Mouse (Mus musculus): ENCODE results near the gene Bfsp2. TPM values are rescaled to one million over a fixed set of nuclear protein-coding genes. Genes with fewer than 3 reads are reported as not detected.

Gene Bfsp2
- 2.6 and 5.1 TPM in 2 replicates for polyA plus RNA-seq (2015; fragmentation: Nextera tagmentation; extraction: Ambion mirVana)

- peaks cover 9% of the 10 kb centered on the region for H3K4me1 ChIP-seq
- WGBS: 66% methylated on average over 9 of the region's 9 CpGs
- no peaks in the 10 kb centered on the region for H3K36me3 ChIP-seq
- no peaks in the 10 kb centered on the region for H3K9me3 ChIP-seq
- H3K27me3 ChIP-seq: no peaks in the 10 kb centered on the region
- ATAC-seq (ENCODE audit: insufficient number of reproducible peaks, insufficient read depth, low FRiP score, low TSS enrichment, low read depth): no peak
- H3K27ac ChIP-seq: no peak within 1 kb of the TSS
- H3K9ac ChIP-seq: no peak within 1 kb of the TSS
- no peak within 1 kb of the TSS for H3K4me2 ChIP-seq
- H3K4me3 ChIP-seq: no peak within 1 kb of the TSS
These were observed at the start of gene Bfsp2 for GRCm38 (mm10) chr9:103480044-103480576. Bfsp2 (minus strand) TSS chr9:103480420.

GRCm38 (mm10) chr9:103525041-103525537, 44.9 kb upstream of the Bfsp2 start:
- H3K27me3 ChIP-seq: no peaks in the 10 kb centered on the region
- no peak overlapping the region for H3K9ac ChIP-seq
- no peak overlapping the region for H3K4me3 ChIP-seq
- H3K4me1 ChIP-seq: peaks cover 20% of the 10 kb centered on the region
- ATAC-seq (ENCODE audit: insufficient number of reproducible peaks, insufficient read depth, low FRiP score, low TSS enrichment, low read depth): no peak
- no peak overlapping the region for H3K27ac ChIP-seq
- no peaks in the 10 kb centered on the region for H3K36me3 ChIP-seq
- 13% methylated on average over 10 of the region's 10 CpGs for WGBS
- peak overlapping the region; percentile 22 for H3K4me2 ChIP-seq
- no peaks in the 10 kb centered on the region for H3K9me3 ChIP-seq

- Histone ChIP-seq H3K9ac (no peak overlapping the region), H3K4me2 (peak overlapping the region; percentile 22; the same call in 1 of the 2 replicates), H3K4me1 (peaks cover 20% of the 10 kb centered on the region), H3K27ac (no peak overlapping the region), H3K9me3 (no peaks in the 10 kb centered on the region), H3K4me3 (no peak overlapping the region), H3K36me3 (no peaks in the 10 kb centered on the region), H3K27me3 (no peaks in the 10 kb centered on the region)
- WGBS: 16% methylated on average over 5 of the region's 5 CpGs
- ATAC-seq (ENCODE audit: insufficient number of reproducible peaks, insufficient read depth, low FRiP score, low TSS enrichment, low read depth): no peak
These were observed 44.4 kb upstream of the Bfsp2 start for GRCm38 (mm10) chr9:103524600-103524999.

GRCm38 (mm10) chr9:103523742-103524403, 43.7 kb upstream of the Bfsp2 start:
- no peaks in the 10 kb centered on the region for H3K36me3 ChIP-seq
- peaks cover 3% of the 10 kb centered on the region; the same call in 1 of the 2 replicates for H3K9me3 ChIP-seq
- H3K4me2 ChIP-seq: no peak overlapping the region
- H3K9ac ChIP-seq: no peak overlapping the region
- no peak overlapping the region for H3K4me3 ChIP-seq
- no peak for ATAC-seq (ENCODE audit: insufficient number of reproducible peaks, insufficient read depth, low FRiP score, low TSS enrichment, low read depth)
- no peaks in the 10 kb centered on the region for H3K27me3 ChIP-seq
- no peak overlapping the region for H3K27ac ChIP-seq
- 51% methylated on average over 7 of the region's 7 CpGs for WGBS
- H3K4me1 ChIP-seq: peaks cover 20% of the 10 kb centered on the region

- peaks cover 3% of the 10 kb centered on the region; the same call in 1 of the 2 replicates for H3K9me3 ChIP-seq
- H3K4me1 ChIP-seq: peaks cover 20% of the 10 kb centered on the region
- H3K27ac ChIP-seq: no peak overlapping the region
- no peak overlapping the region for H3K4me3 ChIP-seq
- H3K27me3 ChIP-seq: no peaks in the 10 kb centered on the region
- ATAC-seq (ENCODE audit: insufficient number of reproducible peaks, insufficient read depth, low FRiP score, low TSS enrichment, low read depth): no peak
- H3K4me2 ChIP-seq: no peak overlapping the region
- WGBS: 59% methylated on average over 6 of the region's 6 CpGs
- H3K9ac ChIP-seq: no peak overlapping the region
- H3K36me3 ChIP-seq: no peaks in the 10 kb centered on the region
These were observed 42.8 kb upstream of the Bfsp2 start for GRCm38 (mm10) chr9:103523008-103523407.

GRCm38 (mm10) chr9:103513884-103514283, 33.7 kb upstream of the Bfsp2 start:
- ATAC-seq (ENCODE audit: insufficient number of reproducible peaks, insufficient read depth, low FRiP score, low TSS enrichment, low read depth): no peak
- WGBS: 60% methylated on average over 2 of the region's 2 CpGs
- no peaks in the 10 kb centered on the region for H3K36me3 ChIP-seq
- H3K4me2 ChIP-seq: no peak overlapping the region
- H3K9me3 ChIP-seq: no peaks in the 10 kb centered on the region
- no peak overlapping the region for H3K9ac ChIP-seq
- no peak overlapping the region for H3K27ac ChIP-seq
- H3K4me1 ChIP-seq: no peaks in the 10 kb centered on the region
- H3K27me3 ChIP-seq: no peaks in the 10 kb centered on the region
- no peak overlapping the region for H3K4me3 ChIP-seq

- Histone ChIP-seq H3K4me1 (peaks cover under 1% of the 10 kb centered on the region), H3K27ac (no peak overlapping the region), H3K9ac (no peak overlapping the region), H3K9me3 (no peaks in the 10 kb centered on the region), H3K27me3 (no peaks in the 10 kb centered on the region), H3K36me3 (no peaks in the 10 kb centered on the region), H3K4me2 (no peak overlapping the region), H3K4me3 (no peak overlapping the region)
- 80% methylated on average over 6 of the region's 6 CpGs for WGBS
- no peak for ATAC-seq (ENCODE audit: insufficient number of reproducible peaks, insufficient read depth, low FRiP score, low TSS enrichment, low read depth)
These were observed 32.0 kb upstream of the Bfsp2 start for GRCm38 (mm10) chr9:103512257-103512656.

- Histone ChIP-seq H3K9me3 (no peaks in the 10 kb centered on the region), H3K27ac (no peak overlapping the region), H3K9ac (no peak overlapping the region), H3K36me3 (no peaks in the 10 kb centered on the region), H3K4me2 (no peak overlapping the region), H3K4me3 (no peak overlapping the region), H3K27me3 (no peaks in the 10 kb centered on the region), H3K4me1 (peaks cover 17% of the 10 kb centered on the region)
- no peak for ATAC-seq (ENCODE audit: insufficient number of reproducible peaks, insufficient read depth, low FRiP score, low TSS enrichment, low read depth)
- 69% methylated on average over 7 of the region's 7 CpGs for WGBS
These were observed 26.9 kb upstream of the Bfsp2 start for GRCm38 (mm10) chr9:103506968-103507584.

- H3K9me3 ChIP-seq: no peaks in the 10 kb centered on the region
- 80% methylated on average over 5 of the region's 5 CpGs for WGBS
- H3K4me1 ChIP-seq: peaks cover 26% of the 10 kb centered on the region
- H3K4me2 ChIP-seq: no peak overlapping the region
- H3K4me3 ChIP-seq: no peak overlapping the region
- no peaks in the 10 kb centered on the region for H3K36me3 ChIP-seq
- H3K27me3 ChIP-seq: no peaks in the 10 kb centered on the region
- no peak overlapping the region for H3K9ac ChIP-seq
- no peak for ATAC-seq (ENCODE audit: insufficient number of reproducible peaks, insufficient read depth, low FRiP score, low TSS enrichment, low read depth)
- H3K27ac ChIP-seq: no peak overlapping the region
These were observed 24.8 kb upstream of the Bfsp2 start for GRCm38 (mm10) chr9:103505067-103505466.

GRCm38 (mm10) chr9:103504646-103505045, 24.4 kb upstream of the Bfsp2 start:
- no peak for ATAC-seq (ENCODE audit: insufficient number of reproducible peaks, insufficient read depth, low FRiP score, low TSS enrichment, low read depth)
- Histone ChIP-seq H3K4me2 (no peak overlapping the region), H3K4me3 (no peak overlapping the region), H3K27me3 (no peaks in the 10 kb centered on the region), H3K9ac (no peak overlapping the region), H3K27ac (no peak overlapping the region), H3K9me3 (no peaks in the 10 kb centered on the region), H3K4me1 (peaks cover 26% of the 10 kb centered on the region), H3K36me3 (no peaks in the 10 kb centered on the region)
- 84% methylated on average over 1 of the region's 1 CpGs for WGBS

- no peak overlapping the region for H3K4me2 ChIP-seq
- H3K4me3 ChIP-seq: no peak overlapping the region
- H3K27ac ChIP-seq: no peak overlapping the region
- H3K4me1 ChIP-seq: peaks cover 26% of the 10 kb centered on the region
- no peaks in the 10 kb centered on the region for H3K36me3 ChIP-seq
- no peak for ATAC-seq (ENCODE audit: insufficient number of reproducible peaks, insufficient read depth, low FRiP score, low TSS enrichment, low read depth)
- WGBS: 89% methylated on average over 3 of the region's 3 CpGs
- no peaks in the 10 kb centered on the region for H3K9me3 ChIP-seq
- no peaks in the 10 kb centered on the region for H3K27me3 ChIP-seq
- H3K9ac ChIP-seq: no peak overlapping the region
These were observed 23.5 kb upstream of the Bfsp2 start for GRCm38 (mm10) chr9:103503586-103504298.

Measured in embryonic facial prominence, embryonic 13.5 days (tissue).